Mouse (Mus musculus): Measurements from ENCODE around the gene Lyrm4. TPM values are rescaled to one million over a fixed set of nuclear protein-coding genes. Genes with fewer than 3 reads are reported as not detected.

The Lyrm4 gene
- polyA plus RNA-seq, 1 experiment, result 4.5 TPM

DNA sequence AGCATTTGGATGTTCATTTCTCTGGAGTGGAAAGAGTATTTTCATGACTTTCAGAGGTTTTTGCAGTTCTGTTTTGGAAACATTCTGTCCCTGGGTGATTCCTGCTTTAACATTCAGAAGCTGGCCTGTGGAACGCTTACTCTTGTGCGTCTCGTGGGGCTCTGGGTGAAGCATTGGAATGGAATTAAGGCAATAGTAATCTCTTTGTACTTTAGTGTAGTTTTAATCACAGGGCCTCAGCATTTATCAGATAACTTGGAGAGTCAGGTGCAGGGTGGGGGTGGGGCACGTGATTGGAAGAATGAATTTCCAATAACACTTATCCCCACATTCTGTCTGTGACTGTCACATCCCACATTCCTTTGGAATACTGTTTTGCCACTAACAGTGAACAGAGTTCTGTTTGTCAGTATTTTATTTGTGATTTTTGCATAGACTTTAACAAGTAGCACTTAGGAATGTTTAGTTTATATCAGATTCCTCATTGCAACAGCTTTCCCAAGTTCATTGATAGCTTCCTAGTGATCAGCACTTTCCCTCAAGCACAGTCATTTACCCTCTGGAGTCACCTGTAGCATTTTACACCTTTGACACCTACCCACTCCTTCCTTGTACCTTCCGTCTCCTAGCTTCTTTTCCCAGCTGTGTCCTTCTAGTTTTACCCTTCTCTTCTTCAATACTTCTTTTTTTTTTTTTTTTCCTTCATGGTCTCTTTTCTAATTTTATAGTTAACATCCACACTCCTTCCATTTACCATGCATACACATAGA is 23.1 kb upstream of the Lyrm4 start:
- WGBS, result 58% methylated on average over 5 of the region's 5 CpGs
- H3K4me1 ChIP-seq (ENCODE audit: control insufficient read depth, insufficient read depth, low read length), result peaks cover 2% of the 10 kb centered on the region; the same call in 1 of the 2 replicates

DNA sequence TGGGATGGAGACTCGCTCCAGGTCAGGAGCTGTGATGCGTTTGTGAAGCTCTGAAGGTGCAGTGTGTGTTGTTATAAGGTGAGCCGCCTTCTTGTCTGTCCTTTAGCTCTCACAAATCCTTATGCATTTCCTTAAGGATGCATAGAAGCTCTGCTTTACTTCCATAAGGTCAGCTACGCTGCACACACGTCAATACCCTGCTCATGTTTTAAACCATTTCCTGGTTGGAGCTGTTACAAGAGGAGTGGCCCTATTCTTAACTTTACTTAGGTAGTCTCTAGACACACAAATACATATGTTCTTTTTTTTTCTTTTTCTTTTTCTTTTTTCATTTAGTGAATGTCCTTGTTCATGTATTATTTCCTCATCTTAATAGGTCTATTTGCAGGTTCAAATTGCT is 22.4 kb upstream of the Lyrm4 start:
- DNase-seq, result no peak
- Histone ChIP-seq H3K4me3 (replicated peaks; ENCODE audit: extremely low read depth, low read depth, low read length) (no peak overlapping the region), H3K4me1 (ENCODE audit: control insufficient read depth, insufficient read depth, low read length) (peaks cover 2% of the 10 kb centered on the region; the same call in 1 of the 2 replicates)
- WGBS, result 65% methylated on average over 5 of the region's 5 CpGs
- TF ChIP-seq CTCF (IDR thresholded peaks at IDR 0.05; ENCODE audit: insufficient read depth, low read length), result no peak
- TF ChIP-seq POLR2A (IDR thresholded peaks at IDR 0.05; ENCODE audit: borderline replicate concordance, extremely low read depth, low read depth, low read length), result no peak

More for the DNA sequence above, 23.1 kb upstream of the Lyrm4 start:
- no peak for DNase-seq
- TF ChIP-seq CTCF (IDR thresholded peaks at IDR 0.05; ENCODE audit: insufficient read depth, low read length), result no peak
- TF ChIP-seq POLR2A (IDR thresholded peaks at IDR 0.05; ENCODE audit: borderline replicate concordance, extremely low read depth, low read depth, low read length), result no peak
- no peak overlapping the region for H3K4me3 ChIP-seq (replicated peaks; ENCODE audit: extremely low read depth, low read depth, low read length)

- H3K4me1 ChIP-seq (ENCODE audit: control insufficient read depth, insufficient read depth, low read length), result no peaks in the 10 kb centered on the region
- H3K4me3 ChIP-seq (replicated peaks; ENCODE audit: extremely low read depth, low read depth, low read length), result no peak overlapping the region
- TF ChIP-seq CTCF (IDR thresholded peaks at IDR 0.05; ENCODE audit: insufficient read depth, low read length) (no peak), POLR2A (IDR thresholded peaks at IDR 0.05; ENCODE audit: borderline replicate concordance, extremely low read depth, low read depth, low read length) (no peak)
- DNase-seq, result no peak
- 75% methylated on average over 5 of the region's 5 CpGs for WGBS
These were observed 14.8 kb upstream of the Lyrm4 start for GRCm38 (mm10) chr13:36131992-36132649.

- no peak for TF ChIP-seq POLR2A (IDR thresholded peaks at IDR 0.05; ENCODE audit: borderline replicate concordance, extremely low read depth, low read depth, low read length)
- TF ChIP-seq CTCF (IDR thresholded peaks at IDR 0.05; ENCODE audit: insufficient read depth, low read length), result no peak
- no peak overlapping the region for H3K4me3 ChIP-seq (replicated peaks; ENCODE audit: extremely low read depth, low read depth, low read length)
- 89% methylated on average over 5 of the region's 5 CpGs for WGBS
- DNase-seq, result no peak
- H3K4me1 ChIP-seq (ENCODE audit: control insufficient read depth, insufficient read depth, low read length), result no peaks in the 10 kb centered on the region
These were observed 14.1 kb upstream of the Lyrm4 start for GRCm38 (mm10) chr13:36131401-36131800.

DNA sequence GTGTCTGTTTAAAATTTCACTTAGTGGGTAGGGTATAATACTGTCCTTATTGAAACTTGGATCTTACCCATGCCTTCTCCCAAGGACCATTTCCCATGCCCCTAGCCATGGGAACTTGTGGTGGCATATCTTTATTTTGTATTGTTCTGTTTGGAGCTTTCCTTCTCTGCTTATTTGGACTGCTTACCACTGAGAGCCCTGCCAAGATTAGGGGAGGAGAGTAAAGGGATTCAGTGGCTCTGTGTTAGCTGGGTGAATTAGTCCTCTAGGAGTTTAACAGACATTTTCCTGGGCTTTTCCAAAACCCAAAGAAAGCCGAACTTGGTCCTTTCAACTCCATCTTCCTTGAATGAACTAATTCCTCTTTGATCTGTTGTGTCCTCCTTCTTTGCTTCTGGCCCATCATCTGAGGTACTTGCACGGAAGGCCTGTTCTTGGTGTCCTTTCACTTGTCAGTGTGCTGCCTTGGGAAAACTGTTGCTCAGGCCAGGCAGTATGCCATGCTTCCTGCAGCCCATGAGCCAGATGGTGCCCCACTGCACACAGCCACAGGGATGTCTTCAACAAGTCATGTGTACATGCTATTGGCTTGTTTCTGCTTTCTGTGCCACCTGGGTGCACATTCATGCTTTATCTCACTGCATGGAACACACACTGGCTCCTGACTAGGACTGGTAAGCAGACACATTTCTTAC is 12.2 kb upstream of the Lyrm4 start:
- WGBS, result 97% methylated on average over 2 of the region's 2 CpGs
- TF ChIP-seq CTCF (IDR thresholded peaks at IDR 0.05; ENCODE audit: insufficient read depth, low read length) (no peak), POLR2A (IDR thresholded peaks at IDR 0.05; ENCODE audit: borderline replicate concordance, extremely low read depth, low read depth, low read length) (no peak)
- Histone ChIP-seq H3K4me1 (ENCODE audit: control insufficient read depth, insufficient read depth, low read length) (no peaks in the 10 kb centered on the region), H3K4me3 (replicated peaks; ENCODE audit: extremely low read depth, low read depth, low read length) (no peak overlapping the region)
- DNase-seq, result no peak

GRCm38 (mm10) chr13:36120606-36121005 is 3.3 kb upstream of the Lyrm4 start:
- H3K4me1 ChIP-seq (ENCODE audit: control insufficient read depth, insufficient read depth, low read length), result peaks cover 6% of the 10 kb centered on the region
- no peak overlapping the region for H3K4me3 ChIP-seq (replicated peaks; ENCODE audit: extremely low read depth, low read depth, low read length)
- DNase-seq, result no peak
- TF ChIP-seq POLR2A (IDR thresholded peaks at IDR 0.05; ENCODE audit: borderline replicate concordance, extremely low read depth, low read depth, low read length), result no peak
- no peak for TF ChIP-seq CTCF (IDR thresholded peaks at IDR 0.05; ENCODE audit: insufficient read depth, low read length)

DNA sequence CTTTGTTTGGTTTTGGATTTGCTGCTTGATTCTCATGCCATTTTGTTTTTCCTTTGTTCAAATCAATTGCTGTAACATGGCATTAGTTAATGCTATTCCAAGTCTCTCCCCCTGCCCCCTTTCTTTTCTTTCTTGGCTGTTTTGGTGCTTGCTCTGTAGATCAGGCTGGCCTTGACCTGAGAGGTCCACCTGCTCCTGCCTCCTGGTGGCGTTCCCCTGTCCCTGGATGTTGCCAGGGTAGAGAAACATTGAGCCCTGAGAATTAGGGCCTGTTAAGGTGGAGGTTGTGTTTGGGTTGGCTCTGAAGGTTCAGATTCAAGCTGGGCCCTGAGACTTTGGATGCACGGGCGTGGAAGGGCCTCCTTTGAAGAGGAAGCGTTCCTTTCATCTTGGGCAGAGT is 2.4 kb upstream of the Lyrm4 start:
- no peak for DNase-seq
- Histone ChIP-seq H3K4me1 (ENCODE audit: control insufficient read depth, insufficient read depth, low read length) (peaks cover 6% of the 10 kb centered on the region), H3K4me3 (replicated peaks; ENCODE audit: extremely low read depth, low read depth, low read length) (no peak overlapping the region)
- TF ChIP-seq POLR2A (IDR thresholded peaks at IDR 0.05; ENCODE audit: borderline replicate concordance, extremely low read depth, low read depth, low read length) (no peak), CTCF (IDR thresholded peaks at IDR 0.05; ENCODE audit: insufficient read depth, low read length) (no peak)
- 86% methylated on average over 4 of the region's 4 CpGs for WGBS

DNA sequence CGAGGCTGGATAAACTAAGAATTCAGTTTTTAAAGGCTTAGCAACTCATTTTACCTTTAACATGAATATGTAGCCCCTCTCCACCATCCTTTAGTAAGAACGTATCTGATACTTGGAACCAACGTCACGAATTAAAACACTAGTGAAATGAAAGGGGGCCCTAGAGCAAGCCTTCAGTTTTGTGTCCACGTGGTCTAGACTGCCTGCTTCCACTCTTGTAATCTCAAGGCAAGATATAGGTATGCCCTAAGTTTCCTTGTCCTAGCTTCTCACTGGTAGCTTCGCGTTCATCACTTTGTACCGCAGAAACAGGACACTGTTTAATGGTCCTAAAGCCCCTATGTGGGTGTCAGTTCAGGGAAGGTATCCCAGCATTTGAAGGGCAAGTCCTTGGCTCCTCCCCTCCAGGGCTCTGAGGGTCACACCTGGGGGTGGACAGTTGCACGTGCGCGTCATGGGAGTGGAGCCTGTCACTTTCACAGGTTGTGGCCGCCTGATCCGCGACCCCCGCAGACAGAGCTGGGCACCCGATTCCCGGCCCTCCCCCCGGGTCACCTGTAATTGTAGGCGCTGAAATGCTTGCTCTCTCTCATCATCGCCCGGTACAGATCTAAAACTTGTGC is 695 bp downstream of the Lyrm4 start:
- peaks cover 6% of the 10 kb centered on the region for H3K4me1 ChIP-seq (ENCODE audit: control insufficient read depth, insufficient read depth, low read length)
- TF ChIP-seq CTCF (IDR thresholded peaks at IDR 0.05; ENCODE audit: insufficient read depth, low read length), result no peak
- TF ChIP-seq POLR2A (IDR thresholded peaks at IDR 0.05; ENCODE audit: borderline replicate concordance, extremely low read depth, low read depth, low read length), result no peak
- peak; percentile 54 for DNase-seq
- peak overlapping the region; percentile 85 for H3K4me3 ChIP-seq (replicated peaks; ENCODE audit: extremely low read depth, low read depth, low read length)
- WGBS, result 9% methylated on average over 21 of the region's 21 CpGs

- Histone ChIP-seq H3K4me1 (ENCODE audit: control insufficient read depth, insufficient read depth, low read length) (peaks cover 4% of the 10 kb centered on the region; the same call in 1 of the 2 replicates), H3K4me3 (replicated peaks; ENCODE audit: extremely low read depth, low read depth, low read length) (no peak overlapping the region)
- DNase-seq, result no peak
- TF ChIP-seq CTCF (IDR thresholded peaks at IDR 0.05; ENCODE audit: insufficient read depth, low read length), result no peak
- TF ChIP-seq POLR2A (IDR thresholded peaks at IDR 0.05; ENCODE audit: borderline replicate concordance, extremely low read depth, low read depth, low read length), result no peak
- 89% methylated on average over 5 of the region's 5 CpGs for whole genome bisulfite sequencing
These were observed 4.1 kb downstream of the Lyrm4 start for GRCm38 (mm10) chr13:36113181-36113580.
